In the genomic region with DNA sequence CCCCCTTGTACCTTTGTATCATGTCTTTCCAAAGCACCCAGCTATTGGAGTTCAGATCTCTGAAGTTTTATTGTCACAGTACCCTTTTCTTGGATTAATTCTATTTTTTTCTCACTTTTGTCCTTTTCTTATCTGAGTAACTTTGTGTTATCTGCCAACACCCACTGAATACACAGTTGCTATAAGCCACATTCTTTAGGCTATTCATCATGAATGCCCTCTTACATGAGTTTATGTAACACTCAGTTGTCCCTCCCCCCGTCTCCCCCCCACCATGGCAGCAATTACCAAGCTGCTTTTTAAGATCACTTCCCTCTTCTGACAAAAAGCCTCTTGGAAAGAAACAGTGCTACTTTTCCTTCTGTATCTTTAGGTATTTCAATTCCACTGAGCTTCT, we compare ENCODE assay signal across 19 mouse cellular contexts.
"Had no signal": no experiment of that assay in that cellular context is flagged by ENCODE, and none has a peak within 500 bp of the region (broad histone marks: within the 10 kb centered on the region; RNA-seq: fewer than 3 reads in every experiment).

No protein-coding gene starts in this region.

- H3K4me1 ChIP-seq: limb, embryonic 13.5 days; liver, embryonic 12.5 days; liver, embryonic 15.5 days; lung, embryonic 15.5 days had no signal

- DNase-seq: kidney, adult 2 months; kidney, postnatal 25 days; layer of hippocampus, adult 9-11 months; liver; lung, adult 18-20 months; lung, postnatal 36 days; midbrain, embryonic 14.5 days; right cerebral cortex, postnatal 25 days; thymus, adult 2 months; thymus, postnatal 14 days; thymus, postnatal 4 days had no signal

- H3K9ac ChIP-seq: limb, embryonic 13.5 days; liver, embryonic 12.5 days; liver, embryonic 15.5 days; lung, embryonic 15.5 days had no signal

- H3K36me3 ChIP-seq: limb, embryonic 10.5 days; limb, embryonic 13.5 days; liver, embryonic 12.5 days; liver, embryonic 15.5 days; lung, embryonic 15.5 days had no signal

- H3K4me3 ChIP-seq: layer of hippocampus, adult 2 months; limb, embryonic 10.5 days; limb, embryonic 13.5 days; liver, embryonic 12.5 days; liver, embryonic 15.5 days; lung, embryonic 15.5 days had no signal

- H3K4me2 ChIP-seq: limb, embryonic 13.5 days; liver, embryonic 12.5 days; liver, embryonic 15.5 days; lung, embryonic 15.5 days; midbrain, embryonic 11.5 days had no signal

- H3K27me3 ChIP-seq: limb, embryonic 13.5 days; liver, embryonic 12.5 days; liver, embryonic 15.5 days; lung, embryonic 15.5 days had no signal

- H3K9me3 ChIP-seq: limb, embryonic 10.5 days; limb, embryonic 13.5 days; liver, embryonic 12.5 days; liver, embryonic 15.5 days; lung, embryonic 15.5 days had no signal

- ATAC-seq: liver, embryonic 12.5 days had no signal

- H3K27ac ChIP-seq: kidney, postnatal 0 days; layer of hippocampus, adult 2 months; limb, embryonic 10.5 days; limb, embryonic 13.5 days; liver, embryonic 12.5 days; liver, embryonic 15.5 days; lung, embryonic 15.5 days had no signal
